Mouse (Mus musculus) stomach, postnatal 0 days (tissue): ENCODE data around the gene Dot1l.

Experiments used
- CTCF ChIP-seq: IDR thresholded peaks from 2 replicates; pipeline ENCODE4 v1.5.1; 2016; ENCODE audit warnings: antibody characterized with exemption, low read depth, mild to moderate bottlenecking, moderate library complexity
- EP300 ChIP-seq: optimal IDR thresholded peaks from 2 replicates; pipeline ENCODE3; 2016; ENCODE audit warnings: antibody characterized with exemption

GRCm38 (mm10) chr10:80836949-80837379 lies 82.0 kb downstream of the Dot1l start:
- TF ChIP-seq CTCF = no peak
- no peak for TF ChIP-seq EP300
